Mouse (Mus musculus) kidney, embryonic 16.5 days (tissue): Measurements from ENCODE around the gene Gm49383. TPM values are rescaled to one million over a fixed set of nuclear protein-coding genes. Genes with fewer than 3 reads are reported as not detected.

Source experiments
- ATAC-seq: fragments of 200-750 bp; cut with Nextera tagmentation; 2 replicates; pipeline ENCODE4 v1.8.0; 2017; ENCODE audit warnings: moderate TSS enrichment; ENCODE audit not compliant: low FRiP score, low TSS enrichment
- H3K27ac ChIP-seq: fragments of 300-500 bp; sonication (generic); 2 replicates; pipeline ENCODE4 v1.5.1; 2014; ENCODE audit warnings: low read length
- H3K27me3 ChIP-seq: fragments of 300-500 bp; sonication (generic); 2 replicates; pipeline ENCODE4 v1.6.1; 2014; ENCODE audit warnings: low read length, control low read depth, mixed read lengths; ENCODE audit not compliant: insufficient read depth
- H3K36me3 ChIP-seq: fragments of 300-500 bp; sonication (generic); 2 replicates; pipeline ENCODE4 v1.6.1; 2014; ENCODE audit warnings: low read length, control low read depth, mixed read lengths; ENCODE audit not compliant: insufficient read depth
- H3K4me1 ChIP-seq: fragments of 300-500 bp; sonication (generic); 2 replicates; pipeline ENCODE4 v1.6.1; 2014; ENCODE audit warnings: low read length, control low read depth, mixed read lengths; ENCODE audit not compliant: insufficient read depth
- H3K4me2 ChIP-seq: fragments of 300-500 bp; sonication (generic); replicated peaks from 2 replicates; pipeline ENCODE4 v1.6.1; 2014; ENCODE audit warnings: low read depth, low read length
- H3K4me3 ChIP-seq: fragments of 300-500 bp; sonication (generic); 2 replicates; pipeline ENCODE4 v1.5.1; 2014; ENCODE audit warnings: mild to moderate bottlenecking, low read length
- H3K9ac ChIP-seq: fragments of 300-500 bp; sonication (generic); replicated peaks from 2 replicates; pipeline ENCODE4 v1.6.1; 2014; ENCODE audit warnings: low read length
- H3K9me3 ChIP-seq: fragments of 300-500 bp; sonication (generic); 2 replicates; pipeline ENCODE4 v1.6.1; 2016; ENCODE audit warnings: low read length, control low read depth
- WGBS: fragments of 180-500 bp; shearing (Covaris S2); extraction: QIAGEN DNeasy Blood & Tissue Kit; methylation state at CpG from one replicate; pipeline ENCODE4 v1.1.7; 2014; 5-methylcytosine and 5-hydroxymethylcytosine counted together
- polyA plus RNA-seq: library from polyadenylated mRNA; unstranded; fragments of >200 nt; fragmentation: Nextera tagmentation; extraction: Ambion mirVana; gene quantifications from 2 replicates; pipeline ENCODE4 v1.2.1, GENCODE M21; 2015

Gm49383 gene
- polyA plus RNA-seq, 1 experiment from 2014 or later, result 32.6 TPM

- H3K9ac ChIP-seq, result no peak within 1 kb of the TSS
- H3K36me3 ChIP-seq, result peaks cover 25% of the 10 kb centered on the region
- H3K4me2 ChIP-seq, result no peak within 1 kb of the TSS
- WGBS, result 85% methylated on average over 16 of the region's 16 CpGs
- H3K27ac ChIP-seq, result no peak within 1 kb of the TSS
- H3K27me3 ChIP-seq, result no peaks in the 10 kb centered on the region
- peaks cover under 1% of the 10 kb centered on the region; the same call in 1 of the 2 replicates for H3K4me1 ChIP-seq
- ATAC-seq, result no peak
- no peaks in the 10 kb centered on the region for H3K9me3 ChIP-seq
- H3K4me3 ChIP-seq, result no peak within 1 kb of the TSS
These were observed 7.3 kb upstream of the Gm49383 start, which contains the start of gene Gm49384 for GRCm38 (mm10) chr12:69204052-69204833. Gene Gm49384, minus strand, starts transcription at chr12:69204267.

DNA sequence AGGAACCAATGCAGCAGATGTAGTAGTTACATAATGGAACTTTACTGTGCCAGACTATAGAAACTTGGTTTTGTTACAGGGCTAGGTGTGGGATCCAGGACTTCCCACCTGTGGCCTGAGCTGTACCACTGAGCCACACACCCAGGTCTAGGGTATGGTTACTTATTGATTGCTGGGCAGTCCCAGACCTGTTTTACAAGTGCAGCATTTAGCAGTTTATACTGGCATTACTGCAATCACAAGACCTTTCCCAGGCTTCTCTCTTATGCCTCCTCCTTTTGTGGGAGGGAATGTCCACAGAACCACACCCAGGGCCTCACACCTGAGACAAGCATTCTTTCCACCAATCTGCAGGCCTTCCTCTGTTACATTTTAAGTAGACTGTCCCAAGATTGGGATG lies 2.1 kb upstream of the Gm49383 start:
- ATAC-seq, result no peak

GRCm38 (mm10) chr12:69198164-69198535 lies 1.2 kb upstream of the Gm49383 start, which contains the start of gene Dnaaf2:
Gene Dnaaf2, minus strand, starts transcription at chr12:69198429.
- Histone ChIP-seq H3K9me3 (no peaks in the 10 kb centered on the region), H3K4me1 (peaks cover 21% of the 10 kb centered on the region), H3K36me3 (peaks cover 16% of the 10 kb centered on the region), H3K4me2 (peak within 1 kb of the TSS; percentile 97), H3K4me3 (peak within 1 kb of the TSS; percentile 95), H3K9ac (peak within 1 kb of the TSS; percentile 90), H3K27ac (peak within 1 kb of the TSS; percentile 90), H3K27me3 (no peaks in the 10 kb centered on the region)
- peak; percentile 75 for ATAC-seq
- WGBS, result under 1% methylated on average over 18 of the region's 18 CpGs

More for the DNA sequence above, 2.1 kb upstream of the Gm49383 start:
- no peak overlapping the region; the same call in 1 of the 2 replicates for H3K4me2 ChIP-seq
- no peak overlapping the region for H3K27ac ChIP-seq
- peaks cover 19% of the 10 kb centered on the region for H3K36me3 ChIP-seq
- H3K9ac ChIP-seq, result no peak overlapping the region
- no peaks in the 10 kb centered on the region for H3K9me3 ChIP-seq
- H3K4me3 ChIP-seq, result no peak overlapping the region
- H3K4me1 ChIP-seq, result peaks cover 21% of the 10 kb centered on the region
- no peaks in the 10 kb centered on the region for H3K27me3 ChIP-seq

DNA sequence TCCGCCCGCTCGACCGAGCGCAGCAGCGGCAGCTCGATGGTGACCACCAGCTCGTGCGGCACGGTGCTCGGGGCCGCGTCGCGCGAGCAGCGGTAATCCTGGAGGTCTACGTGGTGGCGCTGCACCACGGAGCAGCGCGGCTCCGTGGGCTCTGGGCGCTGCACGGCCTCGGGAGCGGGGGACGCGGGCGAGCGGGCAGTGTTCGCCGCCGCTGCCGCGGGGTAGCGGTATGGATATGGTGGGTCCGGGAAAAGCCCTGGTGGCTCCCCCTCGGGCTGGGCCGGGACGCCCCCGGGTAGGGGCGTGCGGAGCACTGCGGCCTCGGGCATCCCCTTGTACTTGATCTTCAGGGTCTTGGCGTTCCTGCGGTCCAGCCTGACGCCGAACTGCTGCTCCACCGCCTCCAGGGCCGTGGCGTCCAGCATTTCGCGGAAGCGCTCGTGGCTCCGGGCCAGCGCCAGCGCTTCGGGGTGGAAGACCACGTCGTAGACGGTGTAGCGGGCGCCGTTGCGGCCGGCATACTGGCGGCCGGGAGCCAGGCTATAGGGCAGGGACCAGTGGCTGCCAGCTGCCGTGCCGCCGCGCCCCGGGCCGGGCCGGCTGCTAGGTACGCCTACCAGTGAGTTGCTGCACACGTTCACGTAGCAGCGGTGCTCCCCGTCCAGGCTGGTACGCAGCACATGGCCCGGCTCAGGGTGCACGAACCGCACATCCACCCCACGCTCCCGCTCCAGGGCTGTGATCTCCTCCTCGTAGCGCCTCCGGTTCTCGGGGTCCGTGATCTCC lies 667 bp upstream of the Gm49383 start:
- ATAC-seq, result peak; percentile 77
- Histone ChIP-seq H3K4me1 (peaks cover 21% of the 10 kb centered on the region), H3K9me3 (no peaks in the 10 kb centered on the region), H3K27ac (peak overlapping the region; percentile 90), H3K9ac (peak overlapping the region; percentile 90), H3K4me3 (peak overlapping the region; percentile 95), H3K27me3 (no peaks in the 10 kb centered on the region), H3K36me3 (peaks cover 16% of the 10 kb centered on the region), H3K4me2 (peak overlapping the region; percentile 97)
- WGBS, result under 1% methylated on average over 91 of the region's 94 CpGs

DNA sequence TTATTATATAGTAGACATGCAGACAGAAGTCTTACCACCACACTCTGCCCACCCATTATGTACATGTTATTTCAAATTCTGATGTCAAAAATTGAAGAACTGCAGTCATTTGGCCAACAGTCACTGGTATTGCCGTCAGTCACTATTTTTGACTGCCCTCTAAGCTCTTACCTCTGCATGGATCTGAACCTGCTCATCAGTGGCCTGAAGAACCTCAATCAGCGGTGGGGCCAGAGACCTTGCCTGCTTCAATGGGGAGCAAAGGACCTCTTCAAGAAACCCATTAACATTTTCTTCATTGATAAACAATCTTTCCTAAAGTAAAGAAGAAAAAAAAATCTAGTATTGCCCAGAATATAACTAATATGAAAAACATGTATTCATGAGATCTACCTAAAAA lies 4.3 kb downstream of the Gm49383 start:
- 92% methylated on average over 2 of the region's 2 CpGs for WGBS
- no peak for ATAC-seq
- H3K9ac ChIP-seq, result no peak overlapping the region
- no peak overlapping the region for H3K27ac ChIP-seq
- peaks cover 9% of the 10 kb centered on the region for H3K4me1 ChIP-seq
- no peaks in the 10 kb centered on the region for H3K27me3 ChIP-seq
- peaks cover 24% of the 10 kb centered on the region for H3K36me3 ChIP-seq
- H3K4me2 ChIP-seq, result no peak overlapping the region
- no peaks in the 10 kb centered on the region for H3K9me3 ChIP-seq
- no peak overlapping the region for H3K4me3 ChIP-seq

DNA sequence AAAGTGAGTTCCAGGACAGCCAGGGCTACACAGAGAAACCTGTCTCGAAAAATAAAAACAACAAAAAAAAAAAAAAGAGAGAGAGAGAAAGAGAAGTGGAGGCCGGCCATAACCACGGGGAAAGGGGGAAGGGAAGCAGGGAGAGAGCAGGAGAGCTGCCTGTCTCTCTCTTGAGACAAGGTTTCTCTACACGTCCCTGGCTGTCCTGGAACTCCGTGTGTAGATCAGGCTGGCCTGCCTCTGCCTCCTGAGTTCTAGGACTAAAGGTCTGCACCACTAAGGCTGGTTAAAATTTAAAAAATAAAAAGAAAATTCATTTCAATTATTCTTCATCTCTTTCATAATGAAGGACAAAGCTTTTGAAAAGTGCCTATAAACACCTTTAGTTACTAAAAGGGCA lies 5.5 kb downstream of the Gm49383 start:
- H3K4me2 ChIP-seq, result no peak overlapping the region
- H3K9me3 ChIP-seq, result no peaks in the 10 kb centered on the region
- peaks cover 24% of the 10 kb centered on the region for H3K36me3 ChIP-seq
- H3K4me3 ChIP-seq, result no peak overlapping the region
- H3K27ac ChIP-seq, result no peak overlapping the region
- no peak overlapping the region for H3K9ac ChIP-seq
- peaks cover 18% of the 10 kb centered on the region for H3K4me1 ChIP-seq
- no peak for ATAC-seq
- no peaks in the 10 kb centered on the region for H3K27me3 ChIP-seq
- WGBS, result 89% methylated on average over 5 of the region's 5 CpGs

DNA sequence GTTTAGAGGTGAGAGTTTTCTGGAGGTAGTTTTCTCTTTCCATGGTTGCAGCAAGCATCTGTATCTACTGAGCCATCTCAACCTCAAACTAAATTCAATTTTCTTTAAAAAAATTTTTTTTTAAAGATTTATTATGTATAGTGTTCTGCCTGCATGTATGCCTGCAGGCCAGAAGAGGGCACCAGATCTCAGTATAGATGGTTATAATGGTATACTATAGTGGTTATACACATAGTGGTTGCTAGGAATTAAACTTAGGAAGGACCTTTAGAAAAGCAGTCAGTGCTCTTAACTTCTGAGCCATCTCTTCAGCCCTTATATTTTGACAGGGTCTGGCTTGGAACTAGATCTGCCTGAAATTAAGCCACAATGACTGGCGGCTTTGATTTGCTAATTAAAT lies 6.4 kb downstream of the Gm49383 start:
- no peak overlapping the region for H3K9ac ChIP-seq
- no peaks in the 10 kb centered on the region for H3K9me3 ChIP-seq
- ATAC-seq, result no peak
- WGBS, result 88% methylated on average over 1 of the region's 1 CpGs
- peaks cover 15% of the 10 kb centered on the region for H3K4me1 ChIP-seq
- H3K4me2 ChIP-seq, result no peak overlapping the region
- H3K36me3 ChIP-seq, result peaks cover 24% of the 10 kb centered on the region
- no peaks in the 10 kb centered on the region for H3K27me3 ChIP-seq
- no peak overlapping the region for H3K4me3 ChIP-seq
- no peak overlapping the region for H3K27ac ChIP-seq

- Histone ChIP-seq H3K4me3 (no peak overlapping the region), H3K27me3 (no peaks in the 10 kb centered on the region), H3K9ac (no peak overlapping the region), H3K36me3 (peaks cover 24% of the 10 kb centered on the region), H3K27ac (no peak overlapping the region), H3K4me1 (peaks cover 17% of the 10 kb centered on the region), H3K4me2 (no peak overlapping the region), H3K9me3 (no peaks in the 10 kb centered on the region)
- ATAC-seq, result no peak
- 90% methylated on average over 9 of the region's 9 CpGs for WGBS
These were observed 6.8 kb downstream of the Gm49383 start for GRCm38 (mm10) chr12:69190074-69190473.

GRCm38 (mm10) chr12:69186811-69187471 lies 10.0 kb downstream of the Gm49383 start:
- H3K4me3 ChIP-seq, result peak overlapping the region; percentile 22
- H3K27ac ChIP-seq, result no peak overlapping the region
- peaks cover 28% of the 10 kb centered on the region for H3K36me3 ChIP-seq
- H3K9me3 ChIP-seq, result no peaks in the 10 kb centered on the region
- peak overlapping the region; percentile 23 for H3K4me2 ChIP-seq
- H3K9ac ChIP-seq, result peak overlapping the region; percentile 41
- no peaks in the 10 kb centered on the region for H3K27me3 ChIP-seq
- H3K4me1 ChIP-seq, result peaks cover 20% of the 10 kb centered on the region
- no peak for ATAC-seq
- whole genome bisulfite sequencing, result 63% methylated on average over 5 of the region's 5 CpGs
